Mouse (Mus musculus) small intestine, adult 2 months (tissue): ENCODE measurements around the gene Lonp2. TPM values are rescaled to one million over a fixed set of nuclear protein-coding genes. Genes with fewer than 3 reads are reported as not detected.

Experiments
- H3K27ac ChIP-seq: fragments of 200-500 bp; 2 replicates; pipeline ENCODE4 v1.5.1; 2012; ENCODE audit warnings: low read depth, low read length, control low read depth, inconsistent platforms; ENCODE audit not compliant: insufficient read depth
- H3K27me3 ChIP-seq: fragments of 200-500 bp; 2 replicates; pipeline ENCODE4 v1.6.1; 2012; ENCODE audit warnings: mild to moderate bottlenecking, moderate library complexity, low read length, inconsistent platforms; ENCODE audit not compliant: control insufficient read depth, insufficient read depth
- H3K36me3 ChIP-seq: fragments of 200-500 bp; 2 replicates; pipeline ENCODE4 v1.6.1; 2012; ENCODE audit warnings: mild to moderate bottlenecking, low read length, control low read depth, inconsistent platforms; ENCODE audit not compliant: control insufficient read depth, insufficient read depth
- H3K4me1 ChIP-seq: fragments of 200-500 bp; 2 replicates; pipeline ENCODE4 v1.6.1; 2012; ENCODE audit warnings: low read length, inconsistent platforms, mixed read lengths; ENCODE audit not compliant: control insufficient read depth, insufficient read depth, insufficient read length
- H3K4me3 ChIP-seq: fragments of 200-500 bp; 2 replicates; pipeline ENCODE4 v1.5.1; 2012; ENCODE audit warnings: low read depth, mild to moderate bottlenecking, control low read depth, inconsistent platforms, low read length, moderate library complexity
- CTCF ChIP-seq: fragments of 200-500 bp; IDR thresholded peaks from 2 replicates; pipeline ENCODE4 v1.5.1; 2012; ENCODE audit warnings: low read depth, mild to moderate bottlenecking, control low read depth, inconsistent platforms, low read length, moderate library complexity, mixed read lengths; ENCODE audit not compliant: insufficient replicate concordance, insufficient read length; ENCODE audit errors: extremely low read depth
- POLR2A ChIP-seq: fragments of 200-500 bp; IDR thresholded peaks from 2 replicates; pipeline ENCODE4 v1.6.1; 2012; ENCODE audit warnings: low read depth, mild to moderate bottlenecking, control low read depth, inconsistent platforms, low read length, moderate library complexity
- WGBS: fragments of 180-500 bp; shearing (Covaris S2); methylation state at CpG from one replicate; pipeline ENCODE4 v1.1.7; 2018; 5-methylcytosine and 5-hydroxymethylcytosine counted together
- polyA plus RNA-seq: library from polyadenylated mRNA; depleted of rRNA; stranded (reverse); fragments of >200 nt; gene quantifications from 2 replicates; pipeline ENCODE4 v1.2.3, GENCODE M21; 2012

Lonp2 gene
- polyA plus RNA-seq, 1 experiment: 59.5 TPM

GRCm38 (mm10) chr8:86695703-86696102, 71.9 kb downstream of the Lonp2 start:
- H3K4me3 ChIP-seq: no peak overlapping the region
- H3K27me3 ChIP-seq: no peaks in the 10 kb centered on the region
- H3K4me1 ChIP-seq: peaks cover 4% of the 10 kb centered on the region
- peaks cover 23% of the 10 kb centered on the region for H3K36me3 ChIP-seq
- WGBS: 98% methylated on average over 2 of the region's 2 CpGs
- TF ChIP-seq POLR2A (no peak), CTCF (no peak)
- H3K27ac ChIP-seq: no peak overlapping the region

GRCm38 (mm10) chr8:86698811-86699421, 75.1 kb downstream of the Lonp2 start:
- peaks cover 4% of the 10 kb centered on the region for H3K4me1 ChIP-seq
- peaks cover 28% of the 10 kb centered on the region for H3K36me3 ChIP-seq
- no peak for TF ChIP-seq CTCF
- TF ChIP-seq POLR2A: no peak
- no peaks in the 10 kb centered on the region for H3K27me3 ChIP-seq
- H3K27ac ChIP-seq: 0 out of 2 replicates have a peak overlapping the region, but pooled peaks have one; percentile 4
- H3K4me3 ChIP-seq: no peak overlapping the region
- 34% methylated on average over 1 of the region's 1 CpGs for WGBS

- no peak overlapping the region for H3K27ac ChIP-seq
- peaks cover 4% of the 10 kb centered on the region for H3K4me1 ChIP-seq
- H3K36me3 ChIP-seq: peaks cover 28% of the 10 kb centered on the region
- no peak overlapping the region for H3K4me3 ChIP-seq
- no peaks in the 10 kb centered on the region for H3K27me3 ChIP-seq
- 58% methylated on average over 12 of the region's 12 CpGs for WGBS
- TF ChIP-seq CTCF: no peak
- TF ChIP-seq POLR2A: no peak
These were observed 75.6 kb downstream of the Lonp2 start for GRCm38 (mm10) chr8:86699471-86699870.

DNA sequence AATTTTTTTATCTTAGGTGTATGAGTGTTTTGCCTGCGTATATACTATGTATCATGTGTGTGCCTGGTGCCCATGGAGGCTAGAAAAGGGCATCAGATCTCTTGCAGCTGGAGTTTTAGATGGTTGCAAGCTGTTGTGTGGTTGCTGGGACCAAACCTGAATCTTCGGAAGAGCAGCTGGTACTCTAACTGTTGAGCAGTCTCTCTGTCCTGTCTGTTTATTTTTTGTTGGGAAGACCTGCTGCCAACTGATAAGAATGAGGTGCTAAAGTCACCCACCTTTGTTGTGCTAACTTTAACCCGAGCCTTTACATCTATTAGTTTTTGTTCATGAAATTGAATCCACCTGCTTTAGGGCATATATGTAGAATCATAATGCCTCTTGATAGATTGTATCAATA, 78.6 kb downstream of the Lonp2 start:
- H3K27ac ChIP-seq: no peak overlapping the region
- TF ChIP-seq POLR2A (no peak), CTCF (no peak)
- 89% methylated on average over 3 of the region's 3 CpGs for WGBS

GRCm38 (mm10) chr8:86705317-86705716, 81.5 kb downstream of the Lonp2 start:
- Histone ChIP-seq H3K4me3 (no peak overlapping the region), H3K27me3 (no peaks in the 10 kb centered on the region), H3K4me1 (no peaks in the 10 kb centered on the region), H3K27ac (no peak overlapping the region), H3K36me3 (peaks cover 25% of the 10 kb centered on the region)
- TF ChIP-seq CTCF (no peak), POLR2A (no peak)
- 91% methylated on average over 3 of the region's 3 CpGs for WGBS

More for the DNA sequence above, 78.6 kb downstream of the Lonp2 start:
- H3K36me3 ChIP-seq: peaks cover 17% of the 10 kb centered on the region
- peaks cover 4% of the 10 kb centered on the region for H3K4me1 ChIP-seq
- no peaks in the 10 kb centered on the region for H3K27me3 ChIP-seq
- H3K4me3 ChIP-seq: no peak overlapping the region

GRCm38 (mm10) chr8:86706756-86707155, 82.9 kb downstream of the Lonp2 start:
- Histone ChIP-seq H3K4me1 (no peaks in the 10 kb centered on the region), H3K27ac (no peak overlapping the region), H3K4me3 (no peak overlapping the region), H3K27me3 (no peaks in the 10 kb centered on the region), H3K36me3 (peaks cover 31% of the 10 kb centered on the region)
- WGBS: 90% methylated on average over 5 of the region's 5 CpGs
- TF ChIP-seq CTCF (no peak), POLR2A (no peak)

- no peak overlapping the region for H3K4me3 ChIP-seq
- WGBS: 59% methylated on average over 4 of the region's 4 CpGs
- H3K36me3 ChIP-seq: peaks cover 27% of the 10 kb centered on the region
- TF ChIP-seq CTCF (no peak), POLR2A (no peak)
- H3K27ac ChIP-seq: no peak overlapping the region
- no peaks in the 10 kb centered on the region for H3K4me1 ChIP-seq
- H3K27me3 ChIP-seq: no peaks in the 10 kb centered on the region
These were observed 84.0 kb downstream of the Lonp2 start for GRCm38 (mm10) chr8:86707873-86708272.

DNA sequence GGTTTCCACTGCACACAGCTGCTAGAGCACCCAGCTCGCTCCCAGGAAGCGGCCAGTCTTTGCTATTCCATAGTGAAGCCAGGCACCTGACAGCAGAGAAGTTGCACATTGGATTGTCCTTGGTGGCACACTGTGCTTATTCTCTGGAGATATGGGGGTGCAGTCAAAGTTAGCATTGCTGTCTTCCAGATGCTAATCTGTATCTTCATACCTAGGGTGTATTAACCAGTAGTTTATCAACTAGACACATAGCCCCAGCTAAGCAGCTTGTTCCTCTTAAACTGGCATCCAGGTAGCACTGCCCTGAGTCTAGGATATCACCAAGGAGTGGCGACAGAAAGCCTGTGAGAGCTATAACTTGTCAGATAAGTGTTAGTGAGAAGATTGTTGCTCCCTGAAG, 88.8 kb downstream of the Lonp2 start:
- Histone ChIP-seq H3K27ac (no peak overlapping the region), H3K4me3 (no peak overlapping the region), H3K36me3 (peaks cover 43% of the 10 kb centered on the region), H3K27me3 (no peaks in the 10 kb centered on the region), H3K4me1 (no peaks in the 10 kb centered on the region)
- 89% methylated on average over 3 of the region's 3 CpGs for WGBS
- TF ChIP-seq CTCF (no peak), POLR2A (no peak)
